Mouse (Mus musculus) ES-Bruce4 (cell line): ENCODE results near the gene Tfeb.

Source experiments
- CTCF ChIP-seq: IDR thresholded peaks from one replicate; pipeline ENCODE4 v1.8.1; 2011; ENCODE audit warnings: low read depth, low read length
- EP300 ChIP-seq: IDR thresholded peaks from 2 replicates; pipeline ENCODE4 v1.6.1; 2011; ENCODE audit warnings: low read depth, low read length; ENCODE audit not compliant: insufficient read depth
- POLR2A ChIP-seq: IDR thresholded peaks from one replicate; pipeline ENCODE4 v1.8.1; 2011; ENCODE audit warnings: low read length; ENCODE audit not compliant: insufficient read depth

- TF ChIP-seq CTCF: no peak
- TF ChIP-seq POLR2A: no peak
- TF ChIP-seq EP300: no peak
Observed at GRCm38 (mm10) chr17:47767081-47767455, 30.2 kb downstream of the Tfeb start.
